In genomic region chr4:134913413-134913812, GRCm38 (mm10) we compare ENCODE assay signal across 8 mouse cellular contexts. TPM values are rescaled to one million over a fixed set of nuclear protein-coding genes. Genes with fewer than 3 reads are reported as not detected.
DNase-seq lines count a peak whose midpoint lies in the region; ATAC-seq and TF ChIP-seq lines count a peak whose summit lies in the region.

No protein-coding gene starts in this region.

- H3K27me3 ChIP-seq in erythroblast, embryonic 14.5 days (ENCODE audit: control insufficient read depth), result no peaks in the 10 kb centered on the region
- no peaks in the 10 kb centered on the region for H3K27me3 ChIP-seq in hindbrain, embryonic 10.5 days (ENCODE audit: insufficient read depth, poor library complexity, severe bottlenecking)
- no peaks in the 10 kb centered on the region for H3K27me3 ChIP-seq in spleen, adult 2 months (ENCODE audit: control insufficient read depth, insufficient read depth, low read length)

- DNase-seq in adrenal gland, adult (ENCODE audit: inconsistent age in 2 of 2, low spot score in 1 of 2), result peak; percentile 77 to 90
- DNase-seq in adrenal gland, adult 8-10 months, result no peak
- peak; percentile 84 for DNase-seq in brain, adult 2 months (ENCODE audit: low read depth, low spot score)
- DNase-seq in hindbrain, embryonic 10.5 days (ENCODE audit: low spot score), result peak; percentile 76
- DNase-seq in left cerebral cortex, postnatal 4 days, result peak; percentile 78
- peak; percentile 63 to 73 for DNase-seq in spleen, adult 2 months (ENCODE audit: low read depth in 1 of 2, low spot score in 2 of 2)

- peak; percentile 67; the same call in 1 of the 2 replicates for TF ChIP-seq CTCF in spleen, adult 2 months (IDR thresholded peaks at IDR 0.05; ENCODE audit: extremely low read depth, insufficient read depth, insufficient read length, insufficient replicate concordance)

- peaks cover 64% of the 10 kb centered on the region for H3K4me1 ChIP-seq in erythroblast, embryonic 14.5 days (ENCODE audit: control insufficient read depth)
- peaks cover 23% of the 10 kb centered on the region for H3K4me1 ChIP-seq in hindbrain, embryonic 10.5 days (replicated peaks)
- peaks cover 13% of the 10 kb centered on the region; the same call in 1 of the 2 replicates for H3K4me1 ChIP-seq in spleen, adult 2 months (ENCODE audit: control insufficient read depth, insufficient read depth, insufficient read length)

- H3K4me3 ChIP-seq in erythroblast, embryonic 14.5 days (replicated peaks), result peak overlapping the region; percentile 93
- peak overlapping the region; percentile 69 for H3K4me3 ChIP-seq in hindbrain, embryonic 10.5 days
- H3K4me3 ChIP-seq in spleen, adult 2 months (ENCODE audit: extremely low read depth, insufficient read depth, insufficient read length), result no peak overlapping the region

- H3K9me3 ChIP-seq in erythroblast, embryonic 14.5 days (ENCODE audit: control insufficient read depth, low read length), result peaks cover 5% of the 10 kb centered on the region
- H3K9me3 ChIP-seq in hindbrain, embryonic 10.5 days, result peaks cover 4% of the 10 kb centered on the region; the same call in 1 of the 2 replicates

- 0 out of 2 replicates have a peak, but pooled peaks have one; percentile 30 for ATAC-seq in megakaryocyte-erythroid progenitor cell, adult 5-6 weeks (replicated peaks; ENCODE audit: low FRiP score, low TSS enrichment, poor library complexity, severe bottlenecking)

- peaks cover 49% of the 10 kb centered on the region for H3K36me3 ChIP-seq in erythroblast, embryonic 14.5 days (ENCODE audit: control insufficient read depth)
- H3K36me3 ChIP-seq in hindbrain, embryonic 10.5 days, result peaks cover 38% of the 10 kb centered on the region
- peaks cover 9% of the 10 kb centered on the region for H3K36me3 ChIP-seq in spleen, adult 2 months (ENCODE audit: control insufficient read depth, insufficient read depth, low read length)

- TF ChIP-seq POLR2A in spleen, adult 2 months (IDR thresholded peaks at IDR 0.05; ENCODE audit: low read depth, low read length), result no peak

- H3K27ac ChIP-seq in hindbrain, embryonic 10.5 days, result peak overlapping the region; percentile 45; the same call in 1 of the 2 replicates
- H3K27ac ChIP-seq in spleen, adult 2 months (ENCODE audit: insufficient read depth, low read length), result no peak overlapping the region

- WGBS in hindbrain, embryonic 10.5 days, result 27% methylated on average over 3 of the region's 3 CpGs
- 29% methylated on average over 3 of the region's 3 CpGs for WGBS in spleen, adult 2 months

- intact Hi-C loops in left cerebral cortex, postnatal 4 days (cut with DNase I), result no loop called here

RNA-seq across cellular contexts. Expression of gene Tmem50a, which starts 1.4 kb away (rescaled TPM):
- 100 to 1,000 TPM; 200 to 410 (median 314) TPM for total RNA-seq in adrenal gland, adult 8-10 months (2022)
- polyA plus RNA-seq in erythroblast, embryonic 14.5 days (2012), result 1.0 and 1.2 TPM in 2 replicates
- 132 and 149 TPM in 2 replicates for polyA plus RNA-seq in hindbrain, embryonic 10.5 days (2016; fragmentation: Nextera tagmentation; extraction: Ambion mirVana)
- total RNA-seq in left cerebral cortex, postnatal 4 days (2021), result 100 to 1,000 TPM; 117 to 120 TPM
- 82.2 and 101 TPM in 2 replicates for total RNA-seq in megakaryocyte-erythroid progenitor cell, adult 5-6 weeks (2014; fragmentation: Nextera tagmentation)
- 163 and 179 TPM in 2 replicates for total RNA-seq in megakaryocyte-erythroid progenitor cell, adult 5-6 weeks (2017)
- polyA plus RNA-seq in spleen, adult 2 months (2012; rRNA removed), result 83.2 and 90.6 TPM in 2 replicates

RNA-seq across cellular contexts. Expression of gene Rsrp1, which starts 10.0 kb away (rescaled TPM):
- total RNA-seq in adrenal gland, adult 8-10 months (2022), result 100 to 1,000 TPM; 450 to 493 (median 461) TPM
- 62.6 and 71.3 TPM in 2 replicates for polyA plus RNA-seq in erythroblast, embryonic 14.5 days (2012)
- 335 and 382 TPM in 2 replicates for polyA plus RNA-seq in hindbrain, embryonic 10.5 days (2016; fragmentation: Nextera tagmentation; extraction: Ambion mirVana)
- total RNA-seq in left cerebral cortex, postnatal 4 days (2021), result 100 to 1,000 TPM; 231 to 238 TPM
- 371 and 563 TPM in 2 replicates for total RNA-seq in megakaryocyte-erythroid progenitor cell, adult 5-6 weeks (2014; fragmentation: Nextera tagmentation)
- 122 and 226 TPM in 2 replicates for total RNA-seq in megakaryocyte-erythroid progenitor cell, adult 5-6 weeks (2017)
- polyA plus RNA-seq in spleen, adult 2 months (2012; rRNA removed), result 691 and 1,139 TPM in 2 replicates

RNA-seq across cellular contexts. Expression of gene Syf2, which starts 17.3 kb away (rescaled TPM):
- 100 to 1,000 TPM in 1 of 4 experiments, 10 to 100 TPM in 3; 80.6 to 102 (median 92.5) TPM for total RNA-seq in adrenal gland, adult 8-10 months (2022)
- 10.1 and 17.9 TPM in 2 replicates for polyA plus RNA-seq in erythroblast, embryonic 14.5 days (2012)
- 67.6 and 75.2 TPM in 2 replicates for polyA plus RNA-seq in hindbrain, embryonic 10.5 days (2016; fragmentation: Nextera tagmentation; extraction: Ambion mirVana)
- total RNA-seq in left cerebral cortex, postnatal 4 days (2021), result 10 to 100 TPM; 37.5 to 40.4 TPM
- total RNA-seq in megakaryocyte-erythroid progenitor cell, adult 5-6 weeks (2014; fragmentation: Nextera tagmentation), result 64.4 and 88.9 TPM in 2 replicates
- 208 and 338 TPM in 2 replicates for total RNA-seq in megakaryocyte-erythroid progenitor cell, adult 5-6 weeks (2017)
- polyA plus RNA-seq in spleen, adult 2 months (2012; rRNA removed), result 19.2 TPM in 2 replicates

RNA-seq across cellular contexts. Expression of gene Rhd, which starts 49.1 kb away (rescaled TPM):
- 1 to 10 TPM in 1 of 4 experiments, under 1 TPM in 1, not detected in 2; 0.84 to 1.1 TPM for total RNA-seq in adrenal gland, adult 8-10 months (2022)
- polyA plus RNA-seq in erythroblast, embryonic 14.5 days (2012), result 54.9 and 73.6 TPM in 2 replicates
- 11.2 and 12.5 TPM in 2 replicates for polyA plus RNA-seq in hindbrain, embryonic 10.5 days (2016; fragmentation: Nextera tagmentation; extraction: Ambion mirVana)
- total RNA-seq in left cerebral cortex, postnatal 4 days (2021), result not detected
- 163 and 165 TPM in 2 replicates for total RNA-seq in megakaryocyte-erythroid progenitor cell, adult 5-6 weeks (2014; fragmentation: Nextera tagmentation)
- 119 and 185 TPM in 2 replicates for total RNA-seq in megakaryocyte-erythroid progenitor cell, adult 5-6 weeks (2017)
- polyA plus RNA-seq in spleen, adult 2 months (2012; rRNA removed), result 69.5 and 84.0 TPM in 2 replicates
